Mouse (Mus musculus) c-Kit-positive CD71-negative TER-119-negative erythroid progenitor cells, embryonic 14.5 days (primary cell): ENCODE results near the gene Slc22a6.
A peak's percentile ranks its signal among the peaks of the same experiment; 100 is the strongest.

Experiments
- DNase-seq: peaks from one replicate; pipeline ENCODE4 v3.0.0-alpha.2; 2013; ENCODE audit warnings: low read depth

Gene Slc22a6

GRCm38 (mm10) chr19:8611358-8612123 lies 6.3 kb upstream of the Slc22a6 start:
- no peak for DNase-seq

DNA sequence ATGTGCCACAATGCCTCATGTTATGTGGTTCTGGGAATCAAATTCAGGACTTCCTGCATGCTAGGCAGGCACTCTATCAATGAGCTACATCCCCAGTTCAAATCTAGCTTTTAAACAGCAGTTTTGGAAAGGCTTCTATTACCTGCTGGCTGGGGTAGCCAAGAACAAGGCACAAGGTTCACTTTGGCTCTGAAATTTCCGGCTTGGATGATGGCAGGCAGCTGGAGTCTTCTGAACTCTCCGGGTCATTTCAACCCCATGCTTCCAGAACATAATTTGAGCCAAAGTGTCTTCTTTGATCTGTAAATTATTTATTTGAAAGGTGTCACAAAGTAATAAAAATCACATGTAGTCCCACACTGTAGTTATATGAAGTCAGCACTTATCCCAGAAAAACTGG lies 4.7 kb upstream of the Slc22a6 start:
- DNase-seq = no peak

- DNase-seq = no peak
Measured at GRCm38 (mm10) chr19:8614343-8614742, 3.5 kb upstream of the Slc22a6 start.

DNA sequence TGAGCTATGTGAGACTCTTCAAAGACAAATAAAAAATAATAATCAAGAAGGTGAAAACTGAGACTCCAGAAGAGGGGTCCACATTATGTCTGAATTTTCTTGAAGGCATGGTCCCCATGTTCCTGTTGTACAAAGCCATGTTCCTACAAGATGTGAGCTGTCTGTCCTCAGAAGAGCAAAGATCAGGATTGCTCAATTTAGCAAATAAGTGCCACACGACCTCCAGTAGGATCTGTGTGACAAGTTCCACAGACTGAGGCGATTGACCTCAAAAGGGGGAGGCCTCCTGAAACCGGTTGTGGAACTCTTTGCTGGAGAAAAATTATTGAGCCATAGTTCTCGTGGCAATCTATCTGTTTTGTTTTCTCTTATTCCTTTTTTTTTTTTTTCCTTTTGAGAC lies 1.5 kb upstream of the Slc22a6 start:
- DNase-seq = no peak

GRCm38 (mm10) chr19:8621098-8621497 lies 3.3 kb downstream of the Slc22a6 start:
- no peak for DNase-seq

GRCm38 (mm10) chr19:8630249-8630648 lies 12.4 kb downstream of the Slc22a6 start:
- no peak for DNase-seq

DNA sequence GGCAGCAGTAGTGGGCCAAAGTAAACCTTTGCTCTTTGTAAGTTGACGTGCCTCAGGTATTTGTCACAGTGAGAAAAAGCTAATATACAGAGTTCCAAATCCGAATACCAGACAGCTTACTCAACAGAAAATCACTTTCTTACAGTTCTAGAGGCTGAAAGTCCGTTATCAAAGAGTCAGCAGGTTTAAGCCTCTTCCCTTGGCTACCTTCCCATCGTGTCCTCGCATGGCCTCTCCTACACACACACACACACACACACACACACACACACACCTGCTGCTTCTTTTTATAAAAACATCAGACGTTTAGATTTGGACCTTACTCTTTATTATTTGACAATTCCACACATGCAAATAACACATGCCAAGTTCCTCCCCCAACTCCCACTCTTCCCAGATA lies 13.0 kb downstream of the Slc22a6 start:
- no peak for DNase-seq

DNA sequence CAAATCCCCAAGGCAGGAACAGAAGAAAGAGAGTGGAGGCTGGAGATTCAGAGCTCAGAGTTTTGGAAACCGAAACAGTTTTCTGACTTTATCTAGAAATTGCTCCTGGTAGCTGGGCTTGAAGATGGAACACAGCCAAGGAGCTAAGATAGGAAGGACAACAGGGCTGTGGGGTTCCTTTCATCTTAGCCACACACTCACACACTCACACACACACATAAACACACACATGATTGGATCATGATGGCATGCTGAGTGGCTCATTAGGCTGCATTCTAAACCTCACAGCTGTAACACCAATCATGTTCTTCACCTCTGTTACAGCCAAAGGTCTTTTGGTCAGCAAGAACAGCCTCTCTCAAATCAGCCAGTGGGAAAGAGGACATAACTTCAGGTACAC lies 14.2 kb downstream of the Slc22a6 start:
- no peak for DNase-seq

- DNase-seq = no peak
Measured at GRCm38 (mm10) chr19:8642086-8642485, 24.2 kb downstream of the Slc22a6 start.

DNA sequence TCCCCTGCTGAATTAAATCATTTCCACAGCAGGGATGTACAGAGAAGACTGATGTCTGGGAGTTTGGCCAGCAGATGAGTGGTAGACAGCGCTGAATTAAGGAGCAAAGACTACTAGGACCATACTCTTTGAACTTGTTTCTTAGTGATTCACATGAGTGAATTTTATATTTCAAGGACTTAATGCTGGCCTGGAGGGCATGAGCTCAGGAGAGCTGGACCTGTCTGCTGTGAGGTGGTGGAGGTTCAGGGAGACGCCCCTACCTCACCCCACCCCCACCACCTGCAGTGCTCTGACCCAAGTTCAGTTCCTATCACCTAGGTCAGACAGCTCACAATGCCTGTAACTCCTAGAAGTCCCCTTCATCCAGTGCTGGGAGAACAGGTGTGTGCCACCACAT lies 28.6 kb downstream of the Slc22a6 start:
- DNase-seq = no peak

- DNase-seq = no peak
Measured at GRCm38 (mm10) chr19:8655833-8656232, 38.0 kb downstream of the Slc22a6 start.

- no peak for DNase-seq
Measured at GRCm38 (mm10) chr19:8656341-8656740, 38.5 kb downstream of the Slc22a6 start.

- no peak for DNase-seq
Measured at GRCm38 (mm10) chr19:8661821-8662307, 44.0 kb downstream of the Slc22a6 start.

DNA sequence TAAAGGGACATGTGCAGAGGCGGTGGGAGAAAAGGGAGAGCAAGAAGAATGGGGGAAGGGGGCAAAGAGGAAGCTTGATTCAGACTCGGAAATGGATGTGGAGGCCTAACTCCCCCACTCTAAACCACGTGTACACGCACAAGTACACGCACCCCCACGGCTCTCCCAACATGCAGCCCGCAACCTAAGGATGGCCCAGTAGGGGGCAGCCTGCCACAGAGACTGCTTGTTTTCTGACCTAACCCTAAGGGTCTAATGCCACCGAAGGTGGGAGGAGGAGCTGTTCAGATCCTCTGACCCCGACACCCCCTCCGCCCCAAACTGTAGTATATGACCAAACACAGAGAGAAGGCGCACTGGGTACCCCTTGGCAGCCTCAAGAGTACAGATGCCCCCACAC lies 44.5 kb downstream of the Slc22a6 start:
- DNase-seq = peak; percentile 59

- DNase-seq = no peak
Measured at GRCm38 (mm10) chr19:8663360-8663839, 45.6 kb downstream of the Slc22a6 start, which contains the start of gene Chrm1. Chrm1 (plus strand) TSS chr19:8663789.

GRCm38 (mm10) chr19:8663911-8664421 lies 46.1 kb downstream of the Slc22a6 start:
- DNase-seq = no peak

GRCm38 (mm10) chr19:8664859-8665258 lies 47.0 kb downstream of the Slc22a6 start:
- DNase-seq = no peak

DNA sequence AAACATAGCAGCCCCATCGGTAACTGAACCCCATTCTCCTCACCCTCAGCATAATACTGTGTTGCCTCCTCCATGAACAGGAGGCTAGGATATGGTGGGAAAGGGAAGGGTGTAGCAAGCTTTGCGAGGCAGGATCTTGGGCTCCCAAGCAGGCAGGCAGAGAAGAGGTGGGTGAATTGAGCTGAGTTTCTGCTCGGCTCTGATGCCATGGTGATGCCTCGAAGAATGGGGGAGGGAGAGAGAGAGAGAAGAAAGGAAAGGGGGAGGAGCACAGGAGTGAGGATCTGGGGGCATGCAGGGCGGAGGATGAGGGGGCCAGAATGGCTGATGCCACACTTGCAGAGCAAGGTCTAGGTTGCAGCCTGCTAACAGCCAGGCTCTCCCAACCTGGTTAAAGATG lies 47.9 kb downstream of the Slc22a6 start:
- DNase-seq = no peak

DNA sequence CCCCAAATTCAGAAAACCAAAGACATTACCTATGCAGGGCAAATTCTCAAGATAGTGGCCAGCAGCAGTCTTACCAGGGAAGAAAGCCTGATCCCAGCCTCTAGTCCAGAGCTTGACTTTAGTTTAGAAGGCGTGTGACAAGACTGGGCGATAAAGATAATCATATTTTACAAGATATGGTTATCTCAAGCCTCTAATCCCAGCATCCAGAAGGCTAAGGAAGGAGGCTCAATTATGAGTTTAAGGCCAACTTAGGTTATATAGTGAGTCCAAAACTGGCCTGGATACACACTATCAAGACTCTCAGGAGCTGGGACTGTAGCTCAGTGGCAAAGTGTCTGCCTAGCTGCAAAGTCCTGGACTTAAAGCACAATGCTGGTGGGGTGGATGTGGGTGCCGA lies 55.0 kb downstream of the Slc22a6 start:
- DNase-seq = no peak

- DNase-seq = no peak
Measured at GRCm38 (mm10) chr19:8673336-8674063, 55.7 kb downstream of the Slc22a6 start.
